Mouse (Mus musculus) C2C12 (cell line): ENCODE measurements at regions not wholly inside any gene's neighbourhood (a gene's known extent, or its start where the extent isn't known, plus 50 kb on each side); places are given as distances from the start of the nearest gene placed in this dataset.
"Not testable (repeated sequence)": the region's sequence is repeated elsewhere in the genome, so short reads cannot be mapped to it uniquely, and the experiment has no call there.

Experiments used
- CTCF ChIP-seq: IDR thresholded peaks from one replicate; pipeline ENCODE4 v1.5.1; 2011; ENCODE audit not compliant: control insufficient read depth, insufficient read depth, insufficient read length
- MAX ChIP-seq: IDR thresholded peaks from one replicate; pipeline ENCODE4 v1.6.1; 2011; ENCODE audit warnings: mild to moderate bottlenecking, control low read depth

DNA sequence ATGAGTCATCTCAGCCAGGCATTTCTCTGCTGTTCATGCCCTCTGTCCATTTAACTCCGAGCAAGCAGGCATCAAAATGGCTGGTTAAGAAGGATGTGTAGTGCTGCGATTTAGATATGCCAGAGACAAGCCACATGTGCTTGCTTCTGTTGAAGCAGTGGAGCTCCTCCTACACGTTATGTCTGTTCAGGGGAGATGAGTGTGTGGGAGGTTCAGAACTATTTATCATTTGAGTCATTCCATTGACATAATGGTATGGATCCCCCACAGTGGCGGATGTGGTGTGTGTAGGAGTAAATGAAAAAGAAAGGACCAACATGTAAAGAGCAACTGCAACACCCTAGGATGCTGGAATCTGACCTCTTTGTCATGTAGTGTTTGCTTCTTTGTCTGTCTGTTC is 517.6 kb downstream of the Dad1 start:
- not testable (repeated sequence) for TF ChIP-seq CTCF, MAX
